Mouse (Mus musculus) gastrocnemius, adult 2 months (tissue): ENCODE data around the gene Llcfc1. TPM values are rescaled to one million over a fixed set of nuclear protein-coding genes. Genes with fewer than 3 reads are reported as not detected.

Experiments
- DNase-seq: peaks from one replicate; pipeline ENCODE4 v3.0.0; 2022
- H3K27ac ChIP-seq: fragments of 200-600 bp; 2 replicates; pipeline ENCODE4 v1.8.1; 2022; ENCODE audit warnings: mild to moderate bottlenecking
- H3K4me3 ChIP-seq: fragments of 200-600 bp; 2 replicates; pipeline ENCODE4 v1.8.1; 2022; ENCODE audit warnings: mild to moderate bottlenecking, moderate library complexity
- CTCF ChIP-seq: fragments of 200-600 bp; IDR thresholded peaks from 2 replicates; pipeline ENCODE4 v1.8.1; 2022; ENCODE audit warnings: antibody characterized with exemption, mild to moderate bottlenecking, moderate library complexity
- intact Hi-C: fragments of 180-260 bp; cut with DNase I; formaldehyde crosslinking; loops from one replicate; pipeline ENCODE4 v1.15.1; 2025
- total RNA-seq, 2 experiments: library from RNA; stranded (reverse); gene quantifications; 2 replicates each; pipeline ENCODE4 v1.2.3; 2021

The Llcfc1 gene
- total RNA-seq, 2 experiments from 2014 or later: not detected

DNA sequence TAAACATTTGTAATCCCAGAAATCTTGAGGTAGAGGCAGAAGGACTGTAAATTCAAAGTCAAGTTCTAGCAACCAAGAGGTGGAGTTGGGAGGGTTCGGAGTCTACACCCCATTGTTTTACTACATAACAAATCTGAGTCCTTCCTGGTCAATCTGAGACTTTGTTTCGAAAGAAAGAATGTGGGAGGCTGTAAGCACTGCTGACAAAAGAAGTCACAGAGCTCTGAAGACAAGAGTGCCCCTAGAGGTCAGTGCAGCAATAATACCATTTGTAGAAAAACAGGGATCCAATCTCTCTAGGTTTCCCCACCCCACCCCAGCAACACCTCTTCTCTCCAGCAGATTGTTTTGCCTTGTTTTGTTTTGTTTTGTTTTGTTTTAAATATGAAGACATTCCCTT is 21.9 kb upstream of the Llcfc1 start:
- H3K27ac ChIP-seq: no peak overlapping the region
- peak; percentile 24; the same call in 1 of the 2 replicates for TF ChIP-seq CTCF
- DNase-seq: no peak
- no peak overlapping the region for H3K4me3 ChIP-seq
- intact Hi-C loops: no loop called here

DNA sequence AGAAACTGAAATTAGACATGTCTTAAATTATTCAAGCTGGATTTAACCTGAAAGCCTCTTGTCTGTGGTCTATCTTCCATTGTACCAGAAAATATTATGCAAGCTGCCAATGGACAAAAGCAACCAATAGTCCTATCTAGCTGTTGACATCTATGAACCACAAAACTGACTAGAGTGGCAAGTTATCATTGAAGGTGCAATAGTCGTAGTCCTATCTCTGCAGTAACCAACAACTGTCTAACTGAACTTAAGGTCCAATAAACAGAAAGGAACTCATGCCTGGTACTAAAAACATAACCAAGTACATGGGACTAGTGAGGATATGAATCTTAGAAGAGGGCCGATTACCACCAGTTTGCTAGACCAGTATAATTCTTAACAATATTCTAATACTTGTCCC is 7.7 kb upstream of the Llcfc1 start:
- TF ChIP-seq CTCF: no peak
- intact Hi-C loops: no loop called here
- DNase-seq: no peak
- Histone ChIP-seq H3K27ac (no peak overlapping the region), H3K4me3 (no peak overlapping the region)

DNA sequence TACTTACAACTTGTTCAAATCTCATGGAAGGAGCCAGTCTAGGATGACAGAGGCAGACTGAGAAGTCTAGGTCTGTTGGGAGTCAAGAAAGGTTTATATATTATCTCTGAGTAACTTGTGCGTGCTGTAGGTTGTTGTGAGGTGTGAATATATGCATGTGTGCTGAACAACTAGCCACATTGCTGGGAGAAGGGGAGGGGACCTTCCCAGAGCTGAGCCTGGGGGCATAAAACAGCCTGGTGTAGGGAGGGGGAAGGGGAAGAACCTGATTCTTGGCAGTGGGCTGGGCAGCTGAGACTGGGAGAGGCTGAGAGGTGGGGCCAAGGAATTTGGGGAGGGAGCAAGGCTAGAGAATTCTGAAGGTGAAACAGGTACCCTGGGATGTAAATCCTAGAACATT is 3.6 kb upstream of the Llcfc1 start, which contains the start of gene Trpv5:
Trpv5 (minus strand) TSS at position 101 of the 400 bp plus-strand sequence.
- intact Hi-C loops: no loop called here
- Histone ChIP-seq H3K27ac (no peak within 1 kb of the TSS), H3K4me3 (no peak within 1 kb of the TSS)
- DNase-seq: no peak
- no peak for TF ChIP-seq CTCF

DNA sequence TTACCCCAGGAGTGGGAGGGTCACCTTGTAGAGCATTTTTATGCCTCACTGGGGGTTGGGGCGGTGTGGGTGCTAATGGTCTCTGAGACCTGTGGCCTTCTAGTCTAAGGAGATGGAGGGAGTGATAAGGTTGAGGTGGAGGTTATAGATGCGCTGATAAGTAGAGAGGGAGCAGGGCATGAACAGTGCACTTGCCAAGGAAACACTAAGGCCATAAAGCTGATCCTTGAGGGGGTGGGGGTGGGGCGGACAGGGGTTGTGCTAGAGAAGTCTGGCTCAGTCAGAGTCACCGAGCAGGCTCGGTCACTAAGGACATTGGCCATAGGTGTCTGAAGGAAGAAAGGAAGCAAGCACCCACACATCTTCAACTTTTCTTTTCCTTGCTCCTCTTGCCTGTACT is 2.6 kb upstream of the Llcfc1 start:
- DNase-seq: no peak
- no peak overlapping the region for H3K27ac ChIP-seq

DNA sequence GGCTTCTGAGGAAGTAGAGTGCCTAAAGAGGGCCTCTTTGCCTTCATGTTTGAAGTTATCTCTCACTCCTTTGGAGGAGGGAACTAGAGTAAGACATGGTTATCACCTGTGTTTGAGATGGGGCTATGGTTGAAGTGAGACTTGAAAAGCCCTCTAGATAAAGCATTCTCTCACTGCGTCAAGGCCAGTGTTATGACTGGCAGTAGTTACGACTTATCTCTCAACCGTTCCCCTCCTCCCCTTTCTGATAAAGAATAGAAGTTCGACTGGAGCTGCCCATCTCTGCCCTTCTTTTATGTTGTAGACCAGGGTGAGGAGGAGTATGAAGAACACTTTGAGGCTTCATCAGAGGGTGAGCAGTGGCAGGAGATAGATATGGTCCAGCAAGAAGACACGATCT is 680 bp downstream of the Llcfc1 start:
- no peak for DNase-seq
- Histone ChIP-seq H3K4me3 (no peak overlapping the region), H3K27ac (no peak overlapping the region)
- intact Hi-C loops: no loop called here
- no peak for TF ChIP-seq CTCF

More for the DNA sequence above, 2.6 kb upstream of the Llcfc1 start:
- TF ChIP-seq CTCF: no peak
- intact Hi-C loops: no loop called here
- H3K4me3 ChIP-seq: no peak overlapping the region

DNA sequence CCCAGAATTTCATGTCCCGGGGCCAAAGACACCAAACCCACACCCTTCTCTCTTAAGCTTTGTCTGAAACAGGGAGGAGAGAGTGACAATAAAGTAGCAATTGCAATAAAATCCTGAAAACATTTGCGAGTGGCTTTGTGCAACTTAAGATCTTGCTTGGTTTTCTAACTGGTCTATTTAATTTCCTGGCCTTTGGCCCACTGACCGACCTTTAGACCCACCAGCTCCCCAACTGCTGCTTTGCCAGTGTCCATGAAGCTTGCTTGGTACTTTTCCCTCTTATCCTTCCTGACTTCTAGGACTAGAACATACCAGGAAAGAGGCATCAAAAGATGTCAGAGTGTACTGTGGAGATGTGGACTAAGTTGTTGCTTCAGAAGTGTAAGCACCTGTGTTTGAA is 1.4 kb downstream of the Llcfc1 start:
- no peak for TF ChIP-seq CTCF
- intact Hi-C loops: no loop called here

DNA sequence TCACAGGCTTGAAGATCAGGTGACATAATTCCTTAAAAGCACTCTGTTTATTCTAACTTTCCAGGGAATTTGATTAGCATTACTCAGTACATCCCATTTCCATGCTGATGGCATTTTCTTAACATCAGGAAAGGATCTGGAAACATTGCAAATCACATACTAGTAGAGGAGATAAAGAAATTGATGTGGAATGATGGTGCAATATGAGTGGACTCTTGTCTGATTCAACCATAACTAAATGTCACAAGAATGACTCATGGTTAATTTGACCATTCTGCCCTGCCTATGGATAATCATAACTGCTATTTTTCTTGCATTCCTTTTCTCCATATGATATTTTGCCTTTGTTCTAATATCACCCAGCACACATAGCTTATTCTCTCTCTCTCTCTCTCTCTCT is 8.0 kb downstream of the Llcfc1 start:
- Histone ChIP-seq H3K4me3 (no peak overlapping the region), H3K27ac (no peak overlapping the region)
- intact Hi-C loops: no loop called here
- DNase-seq: no peak
- TF ChIP-seq CTCF: no peak

More for the DNA sequence above, 1.4 kb downstream of the Llcfc1 start:
- no peak for DNase-seq
- H3K4me3 ChIP-seq: no peak overlapping the region
- no peak overlapping the region for H3K27ac ChIP-seq

DNA sequence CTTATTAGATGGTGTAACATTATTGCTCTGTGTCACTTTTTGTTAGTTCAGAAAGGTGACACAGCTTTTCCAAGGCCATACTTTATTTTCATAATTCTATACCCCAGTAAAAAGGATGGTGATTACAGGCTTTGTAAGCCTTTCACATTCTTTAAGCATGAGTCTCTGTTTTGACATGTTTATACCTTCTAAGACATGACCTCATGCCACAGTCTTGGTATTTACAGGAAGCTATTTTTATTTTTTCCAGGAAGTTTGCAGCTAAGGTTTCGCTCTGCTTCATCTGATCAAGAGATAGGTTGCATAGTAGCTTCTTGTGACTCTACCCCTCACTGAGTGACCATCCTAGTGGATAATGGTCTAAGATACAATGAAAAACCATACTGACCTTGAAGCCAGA is 10.2 kb downstream of the Llcfc1 start:
- intact Hi-C loops: no loop called here
- no peak overlapping the region for H3K27ac ChIP-seq

DNA sequence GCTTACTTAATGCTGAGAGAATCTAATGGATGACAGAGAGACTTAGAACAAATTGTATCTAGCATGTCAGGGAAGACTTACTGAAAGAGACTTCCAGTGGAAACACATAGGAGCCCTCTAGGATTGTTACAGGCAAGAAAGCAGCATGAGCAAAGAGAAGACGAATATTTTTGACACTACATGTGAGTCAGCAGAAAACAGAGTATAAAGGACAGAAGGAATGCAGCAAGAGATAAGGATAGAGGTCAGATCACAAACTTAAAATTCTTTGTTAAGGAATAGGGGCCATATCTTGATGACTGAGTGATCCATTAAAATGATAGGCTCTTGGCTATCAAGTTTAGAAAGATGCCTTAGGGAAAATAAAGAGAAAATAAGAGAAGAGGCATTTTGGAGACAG is 17.0 kb downstream of the Llcfc1 start:
- Histone ChIP-seq H3K27ac (no peak overlapping the region), H3K4me3 (no peak overlapping the region)
- DNase-seq: no peak
- TF ChIP-seq CTCF: no peak
- intact Hi-C loops: no loop called here

More for the DNA sequence above, 10.2 kb downstream of the Llcfc1 start:
- no peak for TF ChIP-seq CTCF
- no peak for DNase-seq
- H3K4me3 ChIP-seq: no peak overlapping the region

DNA sequence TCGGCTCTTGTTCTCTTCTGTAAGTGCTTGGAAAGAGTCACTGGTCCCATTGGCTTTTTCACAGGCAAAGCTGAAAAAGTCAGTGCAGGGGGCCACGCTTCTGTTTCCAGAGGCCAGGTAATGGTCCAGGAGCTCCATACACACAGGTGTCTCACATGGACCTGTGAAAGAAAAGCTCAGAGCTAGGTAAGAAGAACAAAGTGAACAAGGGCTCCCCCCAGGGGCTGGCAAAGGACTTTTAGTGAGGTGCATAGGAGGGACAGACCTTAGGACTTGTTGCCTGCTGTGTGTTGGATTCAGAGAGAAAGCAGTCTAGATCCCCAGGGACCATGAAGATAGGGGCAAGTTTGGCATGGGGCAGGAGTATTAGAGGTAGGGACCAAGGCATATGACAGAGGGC is 18.7 kb downstream of the Llcfc1 start:
- H3K4me3 ChIP-seq: no peak overlapping the region
- DNase-seq: no peak
- intact Hi-C loops: no loop called here
- TF ChIP-seq CTCF: no peak
- no peak overlapping the region for H3K27ac ChIP-seq

DNA sequence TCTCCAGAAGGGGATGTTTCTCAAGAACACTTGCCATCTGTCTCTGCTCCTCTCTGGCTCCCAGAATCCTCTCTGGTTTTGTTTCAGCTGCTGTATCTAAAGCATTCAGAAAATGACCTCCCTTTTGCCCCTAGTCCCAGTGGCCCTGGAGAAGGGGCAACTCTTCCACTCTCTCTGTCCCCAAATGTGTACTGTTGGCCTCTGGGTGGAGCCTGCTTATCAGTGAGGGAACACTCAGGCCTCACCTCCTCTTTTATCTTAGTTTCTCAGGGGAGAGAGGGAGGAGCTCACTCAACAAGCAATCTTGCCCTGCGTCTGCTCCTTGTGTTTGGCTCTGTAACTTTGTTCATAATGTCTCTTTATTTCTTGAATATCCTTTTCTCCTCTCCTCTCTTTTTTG is 19.9 kb downstream of the Llcfc1 start, which contains the start of gene Kel:
Kel (minus strand) TSS at position 217 of the 400 bp plus-strand sequence.
- TF ChIP-seq CTCF: no peak
- H3K27ac ChIP-seq: no peak within 1 kb of the TSS
- H3K4me3 ChIP-seq: no peak within 1 kb of the TSS

DNA sequence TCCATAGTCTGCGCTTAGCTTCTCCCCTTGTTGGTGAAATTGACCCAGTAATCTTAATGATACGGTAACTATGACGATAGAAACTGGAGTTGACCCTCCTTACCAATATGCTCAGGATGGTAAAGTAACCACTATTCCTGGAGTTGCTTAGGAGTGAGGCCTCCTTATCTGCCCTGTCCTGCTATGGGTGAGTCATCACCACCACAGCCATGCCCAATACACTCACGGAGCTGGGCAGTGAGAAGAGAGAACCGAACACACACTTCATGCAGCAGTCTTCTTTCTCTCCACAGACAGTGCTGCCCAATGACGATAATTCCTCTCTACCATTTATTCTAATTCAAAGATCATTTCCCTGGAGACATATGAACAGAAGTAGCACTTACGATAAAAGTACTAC is 22.0 kb downstream of the Llcfc1 start:
- TF ChIP-seq CTCF: no peak
- Histone ChIP-seq H3K4me3 (no peak overlapping the region), H3K27ac (no peak overlapping the region)
- intact Hi-C loops: no loop called here
- no peak for DNase-seq

More for the DNA sequence above, 19.9 kb downstream of the Llcfc1 start, which contains the start of gene Kel:
- no peak for DNase-seq
- intact Hi-C loops: no loop called here

DNA sequence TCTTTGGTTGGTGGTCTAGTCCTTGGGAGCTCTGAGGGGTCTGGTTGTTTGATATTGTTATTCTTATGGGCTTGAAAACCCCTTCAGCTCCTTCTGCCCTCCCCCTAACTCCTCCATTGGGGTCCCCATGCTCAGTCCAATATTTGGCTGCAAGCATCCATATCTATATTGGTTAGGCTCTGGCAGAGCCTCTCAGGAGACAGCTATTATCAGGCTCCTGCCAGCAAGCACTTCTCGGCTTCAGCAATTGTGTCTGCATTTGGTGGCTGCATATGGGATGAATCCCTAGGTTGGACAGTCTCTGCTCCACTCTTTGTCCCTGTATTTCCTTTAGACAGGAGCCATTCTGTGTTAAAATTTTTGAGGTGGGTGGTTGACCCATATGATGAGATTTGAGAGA is 26.1 kb downstream of the Llcfc1 start:
- DNase-seq: no peak
- intact Hi-C loops: no loop called here
- no peak overlapping the region for H3K4me3 ChIP-seq
- H3K27ac ChIP-seq: no peak overlapping the region
- TF ChIP-seq CTCF: no peak

DNA sequence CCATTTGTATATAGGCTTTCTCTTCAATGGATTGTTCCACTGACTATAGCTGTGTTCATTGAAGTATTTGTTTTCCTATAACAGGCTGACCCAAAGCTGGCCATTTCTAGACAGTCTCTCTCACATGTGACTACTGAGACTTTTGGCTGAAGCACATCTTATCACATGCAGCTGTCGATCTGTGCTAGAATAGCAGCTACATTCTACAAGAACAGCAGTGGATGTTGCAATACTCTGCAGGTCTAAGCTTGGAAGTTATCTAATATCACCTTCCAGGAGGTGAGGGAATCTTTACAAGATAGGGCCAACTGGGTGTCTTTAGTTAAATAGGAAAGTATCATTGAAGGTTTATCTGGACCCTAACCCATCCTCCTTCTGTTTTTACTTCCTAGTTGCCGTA is 37.2 kb downstream of the Llcfc1 start:
- no peak overlapping the region for H3K27ac ChIP-seq
- DNase-seq: no peak
- intact Hi-C loops: no loop called here
- no peak for TF ChIP-seq CTCF
- H3K4me3 ChIP-seq: no peak overlapping the region

DNA sequence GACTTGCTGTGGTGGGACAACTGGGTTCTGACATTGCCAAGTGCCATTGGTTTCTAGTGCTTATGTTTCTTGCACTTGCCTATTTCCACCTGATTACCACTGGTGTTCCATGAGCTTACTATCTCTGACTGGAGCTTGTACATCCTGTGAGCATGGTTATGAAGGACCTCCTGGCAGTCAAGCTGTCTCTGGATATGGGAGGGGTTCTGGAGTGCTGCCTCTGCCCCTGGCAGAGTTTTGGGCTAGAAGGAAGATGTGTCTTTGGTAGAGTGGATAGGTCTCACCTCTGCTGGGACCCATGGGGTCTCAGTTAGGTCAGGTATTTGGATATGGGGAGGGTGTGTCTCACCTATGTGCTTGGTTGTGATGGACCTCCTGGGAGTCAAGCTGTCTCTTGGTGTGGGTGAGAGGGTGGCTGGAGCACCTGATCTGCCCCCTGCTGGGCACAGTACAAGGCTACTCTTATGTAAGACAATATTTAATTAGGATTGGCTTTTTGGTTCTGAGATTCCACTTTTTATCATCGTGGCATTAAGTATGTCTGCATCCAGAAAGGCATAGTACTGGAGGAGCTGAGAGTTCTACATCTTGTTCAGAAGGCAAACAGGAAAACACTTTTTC is 43.9 kb downstream of the Llcfc1 start:
- H3K27ac ChIP-seq: no peak overlapping the region
- H3K4me3 ChIP-seq: no peak overlapping the region
- TF ChIP-seq CTCF: no peak
- intact Hi-C loops: no loop called here
- no peak for DNase-seq
